Mouse (Mus musculus) midbrain, embryonic 11.5 days (tissue): ENCODE results near the gene Gcnt1. TPM values are rescaled to one million over a fixed set of nuclear protein-coding genes. Genes with fewer than 3 reads are reported as not detected.

Experiments
- ATAC-seq: fragments of 200-750 bp; cut with Nextera tagmentation; 2 replicates; pipeline ENCODE4 v1.8.0; 2017; ENCODE audit warnings: moderate TSS enrichment, moderate library complexity; ENCODE audit not compliant: low FRiP score
- DNase-seq: peaks from one replicate; pipeline ENCODE4 v3.0.0; 2015; ENCODE audit warnings: low spot score; ENCODE audit errors: missing footprints
- H3K27ac ChIP-seq: fragments of 300-500 bp; sonication (generic); 2 replicates; pipeline ENCODE4 v1.5.1; 2014; ENCODE audit warnings: low read depth, low read length
- H3K27me3 ChIP-seq: fragments of 300-500 bp; sonication (generic); 2 replicates; pipeline ENCODE4 v1.6.1; 2014; ENCODE audit warnings: mild to moderate bottlenecking, low read length, moderate library complexity, mixed read lengths; ENCODE audit not compliant: control insufficient read depth, insufficient read depth
- H3K36me3 ChIP-seq: fragments of 300-500 bp; sonication (generic); 2 replicates; pipeline ENCODE4 v1.6.1; 2014; ENCODE audit warnings: mild to moderate bottlenecking, low read length, moderate library complexity, mixed read lengths; ENCODE audit not compliant: control insufficient read depth, insufficient read depth
- H3K4me1 ChIP-seq: fragments of 300-500 bp; sonication (generic); 2 replicates; pipeline ENCODE4 v1.6.1; 2014; ENCODE audit warnings: low read length; ENCODE audit not compliant: control insufficient read depth, insufficient read depth
- H3K4me2 ChIP-seq: fragments of 300-500 bp; sonication (generic); 2 replicates; pipeline ENCODE4 v1.6.1; 2014; ENCODE audit warnings: mild to moderate bottlenecking, moderate library complexity
- H3K4me3 ChIP-seq: fragments of 300-500 bp; sonication (generic); 2 replicates; pipeline ENCODE4 v1.5.1; 2014; ENCODE audit warnings: low read depth, low read length
- H3K9ac ChIP-seq: fragments of 300-500 bp; sonication (generic); 2 replicates; pipeline ENCODE4 v1.6.1; 2014; ENCODE audit warnings: low read length
- H3K9me3 ChIP-seq: fragments of 300-500 bp; sonication (generic); 2 replicates; pipeline ENCODE4 v1.6.1; 2016; ENCODE audit warnings: low read length; ENCODE audit not compliant: control insufficient read depth
- WGBS: fragments of 180-500 bp; shearing (Covaris S2); extraction: QIAGEN DNeasy Blood & Tissue Kit; methylation state at CpG from one replicate; pipeline ENCODE4 v1.1.7; 2014; 5-methylcytosine and 5-hydroxymethylcytosine counted together
- polyA plus RNA-seq: library from polyadenylated mRNA; unstranded; fragments of >200 nt; fragmentation: Nextera tagmentation; extraction: Ambion mirVana; gene quantifications from 2 replicates; pipeline ENCODE4 v1.2.1, GENCODE M21; 2014

Gene Gcnt1
- polyA plus RNA-seq, 1 experiment from 2014 or later = 4.2 TPM

- Histone ChIP-seq H3K9ac (no peak overlapping the region), H3K4me3 (no peak overlapping the region), H3K36me3 (no peaks in the 10 kb centered on the region), H3K27me3 (no peaks in the 10 kb centered on the region), H3K27ac (no peak overlapping the region), H3K9me3 (no peaks in the 10 kb centered on the region), H3K4me1 (no peaks in the 10 kb centered on the region), H3K4me2 (no peak overlapping the region)
- DNase-seq = no peak
- ATAC-seq = no peak
- WGBS = 85% methylated on average over 5 of the region's 5 CpGs
These were observed 76.6 kb downstream of the Gcnt1 start for GRCm38 (mm10) chr19:17296081-17296480.

DNA sequence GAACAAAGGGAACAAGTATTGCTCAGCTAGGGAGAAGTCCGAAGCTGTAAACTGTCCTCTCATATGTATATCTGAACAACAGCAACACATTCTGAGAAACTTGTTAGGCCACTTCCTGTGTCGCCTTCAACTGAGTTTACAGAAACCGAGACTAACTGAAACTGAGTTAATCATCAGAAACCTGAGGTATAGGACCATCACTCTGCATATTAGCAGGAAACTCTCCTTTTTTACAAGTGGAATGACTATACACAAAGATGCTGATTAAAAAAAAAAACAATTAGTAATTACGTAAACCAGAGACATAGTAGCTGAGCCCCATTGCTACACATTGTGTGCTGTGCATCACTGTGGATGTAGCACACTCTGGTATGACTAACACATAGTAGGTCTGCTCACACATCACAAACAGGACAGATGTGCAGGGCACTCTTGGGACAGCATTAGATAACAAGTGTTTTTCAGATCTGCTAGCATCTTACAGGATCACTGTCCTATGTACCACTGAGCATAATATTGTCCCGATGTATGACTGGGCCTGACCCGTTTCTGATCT is 77.4 kb downstream of the Gcnt1 start:
- WGBS = 91% methylated on average over 6 of the region's 6 CpGs
- Histone ChIP-seq H3K27ac (no peak overlapping the region), H3K27me3 (no peaks in the 10 kb centered on the region)

GRCm38 (mm10) chr19:17294136-17294535 is 78.5 kb downstream of the Gcnt1 start:
- Histone ChIP-seq H3K27me3 (no peaks in the 10 kb centered on the region), H3K36me3 (no peaks in the 10 kb centered on the region), H3K27ac (no peak overlapping the region), H3K9me3 (no peaks in the 10 kb centered on the region), H3K4me2 (no peak overlapping the region), H3K4me1 (no peaks in the 10 kb centered on the region), H3K9ac (no peak overlapping the region), H3K4me3 (no peak overlapping the region)
- no peak for ATAC-seq
- 86% methylated on average over 5 of the region's 5 CpGs for WGBS
- DNase-seq = no peak

More for the DNA sequence above, 77.4 kb downstream of the Gcnt1 start:
- DNase-seq (no peak), ATAC-seq (no peak)
- no peaks in the 10 kb centered on the region for H3K36me3 ChIP-seq
- H3K9ac ChIP-seq = no peak overlapping the region
- H3K4me1 ChIP-seq = no peaks in the 10 kb centered on the region
- no peaks in the 10 kb centered on the region for H3K9me3 ChIP-seq
- no peak overlapping the region for H3K4me2 ChIP-seq
- H3K4me3 ChIP-seq = no peak overlapping the region

DNA sequence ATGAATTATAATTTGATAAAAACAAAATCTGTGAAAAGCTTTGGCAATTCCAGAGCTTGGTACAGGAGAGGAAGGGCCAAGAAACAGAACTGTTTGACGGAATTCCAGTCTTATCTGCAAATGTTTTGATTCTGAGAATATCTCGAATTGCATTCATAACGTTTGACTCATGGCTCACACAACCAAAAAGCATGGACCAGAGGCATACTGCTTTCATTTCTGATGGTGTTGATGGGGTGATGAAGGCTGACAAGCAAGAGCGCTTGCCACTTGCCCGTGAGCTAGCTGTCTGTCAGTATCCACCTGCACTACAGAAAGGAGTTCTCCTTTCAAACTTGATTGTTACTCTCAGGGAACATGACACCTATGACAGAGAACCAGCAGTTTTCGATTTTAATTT is 83.1 kb downstream of the Gcnt1 start:
- Histone ChIP-seq H3K4me1 (peaks cover 2% of the 10 kb centered on the region; the same call in 1 of the 2 replicates), H3K9ac (no peak overlapping the region), H3K27me3 (no peaks in the 10 kb centered on the region), H3K27ac (no peak overlapping the region), H3K36me3 (no peaks in the 10 kb centered on the region), H3K9me3 (no peaks in the 10 kb centered on the region), H3K4me2 (no peak overlapping the region), H3K4me3 (no peak overlapping the region)
- ATAC-seq = no peak
- WGBS = 89% methylated on average over 6 of the region's 6 CpGs
- DNase-seq = no peak

DNA sequence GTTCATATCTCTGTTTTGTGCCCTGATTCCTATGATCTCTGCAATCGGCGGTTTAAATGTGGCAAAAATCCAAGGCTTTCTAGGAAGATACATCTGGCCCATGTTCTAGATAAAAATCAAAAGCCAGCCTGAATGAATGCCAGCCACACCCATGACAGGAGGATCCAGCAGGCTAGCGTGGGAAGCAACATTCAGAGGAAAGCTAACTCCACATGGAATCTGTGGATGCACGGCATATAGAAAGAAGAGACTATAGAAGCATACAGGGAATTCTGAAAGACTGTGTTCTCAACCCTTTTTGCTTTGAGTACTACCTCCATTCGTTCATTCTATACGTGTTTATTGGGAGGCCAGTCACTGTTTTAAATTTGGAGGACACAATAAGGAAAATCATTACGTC is 86.6 kb downstream of the Gcnt1 start:
- H3K36me3 ChIP-seq = no peaks in the 10 kb centered on the region
- no peak overlapping the region for H3K27ac ChIP-seq
- WGBS = 82% methylated on average over 7 of the region's 7 CpGs
- H3K4me1 ChIP-seq = peaks cover 2% of the 10 kb centered on the region; the same call in 1 of the 2 replicates
- H3K27me3 ChIP-seq = no peaks in the 10 kb centered on the region
- no peak overlapping the region for H3K4me3 ChIP-seq
- H3K9me3 ChIP-seq = no peaks in the 10 kb centered on the region
- ATAC-seq (no peak), DNase-seq (no peak)
- H3K4me2 ChIP-seq = no peak overlapping the region
- H3K9ac ChIP-seq = no peak overlapping the region

DNA sequence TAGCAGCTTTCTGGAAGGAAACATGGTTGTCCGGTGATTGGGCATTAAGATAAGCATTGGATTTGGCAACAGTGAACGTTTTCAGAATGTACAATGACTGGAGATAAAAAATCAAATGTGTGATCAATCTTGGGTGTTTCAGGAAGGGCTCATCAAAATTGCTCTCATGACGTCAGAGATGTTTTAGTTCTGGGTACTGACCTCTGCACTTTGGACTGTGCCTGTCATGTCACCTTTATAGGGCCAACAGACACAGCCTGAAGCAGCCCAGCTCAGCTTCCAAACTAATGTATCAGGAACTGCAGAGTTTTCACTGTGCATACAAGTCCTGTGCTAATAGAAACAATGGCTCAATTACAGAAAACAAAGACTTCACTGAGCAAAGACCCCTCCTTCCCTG is 89.3 kb downstream of the Gcnt1 start:
- DNase-seq (no peak), ATAC-seq (no peak)
- WGBS = 82% methylated on average over 3 of the region's 3 CpGs
- no peaks in the 10 kb centered on the region for H3K9me3 ChIP-seq
- H3K27ac ChIP-seq = no peak overlapping the region
- no peak overlapping the region for H3K4me3 ChIP-seq
- H3K27me3 ChIP-seq = no peaks in the 10 kb centered on the region
- H3K4me1 ChIP-seq = peaks cover 2% of the 10 kb centered on the region; the same call in 1 of the 2 replicates
- H3K36me3 ChIP-seq = no peaks in the 10 kb centered on the region
- H3K9ac ChIP-seq = no peak overlapping the region
- H3K4me2 ChIP-seq = no peak overlapping the region

GRCm38 (mm10) chr19:17278381-17279051 is 94.1 kb downstream of the Gcnt1 start:
- DNase-seq = no peak
- WGBS = 88% methylated on average over 4 of the region's 4 CpGs
- Histone ChIP-seq H3K4me3 (no peak overlapping the region), H3K27ac (no peak overlapping the region), H3K4me2 (no peak overlapping the region), H3K36me3 (no peaks in the 10 kb centered on the region), H3K4me1 (no peaks in the 10 kb centered on the region), H3K9ac (no peak overlapping the region), H3K27me3 (no peaks in the 10 kb centered on the region), H3K9me3 (no peaks in the 10 kb centered on the region)
- no peak for ATAC-seq

Other genes with a start within 250 kb of the Gcnt1 start
- 70.4 and 81.3 TPM in 2 replicates for gene Rfk, start 21.2 kb upstream of the Gcnt1 start, polyA plus RNA-seq